In the genomic region with DNA sequence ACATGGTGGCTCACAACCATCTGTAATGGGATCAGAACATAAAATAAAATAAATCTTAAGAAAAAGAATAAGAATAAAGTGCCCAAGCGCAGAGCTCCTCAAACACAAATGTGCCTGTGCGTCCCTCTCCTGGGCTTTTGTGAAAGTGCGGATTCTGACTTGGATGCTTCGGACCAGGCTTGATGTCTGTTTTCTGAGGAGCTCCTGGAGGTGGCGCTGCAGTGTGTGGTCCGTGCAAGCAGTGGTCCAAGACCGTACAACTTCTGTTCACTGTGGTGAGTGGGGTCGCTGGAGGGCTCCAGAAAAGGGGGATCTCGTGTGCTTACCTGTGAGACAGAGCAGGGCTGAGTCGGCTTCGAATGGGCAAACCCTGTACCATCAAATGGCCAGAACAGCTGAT, we compare ENCODE assay signal across 11 mouse cellular contexts. TPM values are rescaled to one million over a fixed set of nuclear protein-coding genes. Genes with fewer than 3 reads are reported as not detected.
DNase-seq lines count a peak whose midpoint lies in the region; ATAC-seq and TF ChIP-seq lines count a peak whose summit lies in the region.
"Had no signal": no experiment of that assay in that cellular context is flagged by ENCODE, and none has a peak within 500 bp of the region (broad histone marks: within the 10 kb centered on the region; RNA-seq: fewer than 3 reads in every experiment).

No protein-coding gene starts in this region.

- H3K36me3 ChIP-seq in testis, adult 2 months (ENCODE audit: control insufficient read depth, insufficient read depth, low read length): no peaks in the 10 kb centered on the region
- H3K36me3 ChIP-seq in stomach, postnatal 0 days (ENCODE audit: control insufficient read depth, insufficient read depth, low read length): no peaks in the 10 kb centered on the region
- H3K36me3 ChIP-seq: embryonic facial prominence, embryonic 12.5 days had no signal

- H3K9ac ChIP-seq in stomach, postnatal 0 days (ENCODE audit: low read length): no peak overlapping the region
- H3K9ac ChIP-seq: embryonic facial prominence, embryonic 12.5 days had no signal

- TF ChIP-seq POLR2A in testis, adult 2 months (IDR thresholded peaks at IDR 0.05; ENCODE audit: control insufficient read depth, low read depth, low read length): no peak

- H3K27me3 ChIP-seq in testis, adult 2 months (ENCODE audit: control insufficient read depth, insufficient read depth, low read length): no peaks in the 10 kb centered on the region
- no peaks in the 10 kb centered on the region for H3K27me3 ChIP-seq in stomach, postnatal 0 days (ENCODE audit: control insufficient read depth, insufficient read depth, low read length)
- H3K27me3 ChIP-seq: embryonic facial prominence, embryonic 12.5 days had no signal

- DNase-seq in adrenal gland, postnatal 14 days: peak; percentile 41
- no peak for DNase-seq in adrenal gland, postnatal 4 days (ENCODE audit: low spot score in 2 of 2)
- DNase-seq in kidney, adult 9 months: peak; percentile 16
- no peak for DNase-seq in kidney, adult 18-20 months
- DNase-seq in testis, postnatal 14 days (ENCODE audit: low spot score): no peak
- peak; percentile 29 for DNase-seq in stomach, postnatal 0 days (ENCODE audit: low spot score)
- no peak for DNase-seq in urinary bladder, adult 18-20 months (ENCODE audit: low spot score in 2 of 2)
- DNase-seq: gastrocnemius, postnatal 25 days had no signal

- H3K9me3 ChIP-seq in stomach, postnatal 0 days (ENCODE audit: control insufficient read depth, low read length): no peaks in the 10 kb centered on the region
- H3K9me3 ChIP-seq: embryonic facial prominence, embryonic 12.5 days had no signal

- TF ChIP-seq EP300 in stomach, postnatal 0 days (optimal IDR thresholded peaks at IDR 0.05): no peak

- 37% methylated on average over 11 of the region's 11 CpGs for WGBS in stomach, postnatal 0 days

- no peak overlapping the region for H3K27ac ChIP-seq in testis, adult 2 months (ENCODE audit: control insufficient read depth, insufficient read depth, low read depth, low read length)
- no peak overlapping the region for H3K27ac ChIP-seq in stomach, postnatal 0 days (replicated peaks)
- H3K27ac ChIP-seq: embryonic facial prominence, embryonic 12.5 days had no signal

- H3K4me3 ChIP-seq in testis, adult 2 months (ENCODE audit: control insufficient read depth, low read depth, low read length): no peak overlapping the region
- no peak overlapping the region for H3K4me3 ChIP-seq in stomach, postnatal 0 days (ENCODE audit: low read depth, low read length)
- H3K4me3 ChIP-seq: embryonic facial prominence, embryonic 12.5 days; megakaryocyte, embryonic 14.5 days had no signal

- ATAC-seq in stomach, postnatal 0 days (ENCODE audit: low FRiP score, low TSS enrichment): no peak

- no peaks in the 10 kb centered on the region for H3K4me1 ChIP-seq in testis, adult 2 months (ENCODE audit: control insufficient read depth, insufficient read depth, low read length)
- H3K4me1 ChIP-seq in stomach, postnatal 0 days (replicated peaks; ENCODE audit: control insufficient read depth, insufficient read depth): no peaks in the 10 kb centered on the region
- H3K4me1 ChIP-seq: embryonic facial prominence, embryonic 12.5 days; megakaryocyte, embryonic 14.5 days had no signal

- no peak overlapping the region for H3K4me2 ChIP-seq in stomach, postnatal 0 days (replicated peaks; ENCODE audit: low read depth)
- H3K4me2 ChIP-seq: embryonic facial prominence, embryonic 12.5 days had no signal

- peak; percentile 2; the same call in 1 of the 2 replicates for TF ChIP-seq CTCF in testis, adult 2 months (IDR thresholded peaks at IDR 0.05; ENCODE audit: control insufficient read depth, insufficient read depth, insufficient replicate concordance, low read depth, low read length)
- peak; percentile 55 for TF ChIP-seq CTCF in stomach, postnatal 0 days (IDR thresholded peaks at IDR 0.05; ENCODE audit: low read depth)

RNA-seq across cellular contexts. Expression of a gene that starts 25.9 kb away (rescaled TPM):
- total RNA-seq in adrenal gland, postnatal 14 days (2021): not detected in 2 replicates
- not detected for total RNA-seq in adrenal gland, postnatal 4 days (2021)
- not detected in 2 replicates for polyA plus RNA-seq in testis, adult 2 months (2012; rRNA removed)
- polyA plus RNA-seq in stomach, postnatal 0 days (2015; fragmentation: Nextera tagmentation; extraction: Ambion mirVana): 0.18 TPM in 1 of 2 replicates, not detected in the other
- total RNA-seq: gastrocnemius, postnatal 25 days had no signal

Comparison
In these comparisons a context has a peak if more than half of its experiments do, and no peak if none do; other contexts are left out.
1. DNase-seq: peak in adrenal gland, postnatal 14 days (single experiment), kidney, adult 9 months (single experiment) and stomach, postnatal 0 days (single experiment); none in adrenal gland, postnatal 4 days (0 of 2), kidney, adult 18-20 months (single experiment), testis, postnatal 14 days (single experiment) and urinary bladder, adult 18-20 months (0 of 2).